Mouse (Mus musculus) cerebellum, adult 2 months (tissue): ENCODE measurements around the gene Ggcx. TPM values are rescaled to one million over a fixed set of nuclear protein-coding genes. Genes with fewer than 3 reads are reported as not detected.
A peak's percentile ranks its signal among the peaks of the same experiment; 100 is the strongest.

ENCODE experiments used
- DNase-seq, 2 experiments: peaks; one replicate each; pipeline ENCODE4 v3.0.0; 2021
- H3K27ac ChIP-seq: fragments of 200-500 bp; 2 replicates; pipeline ENCODE4 v1.5.1; 2012; ENCODE audit warnings: low read length, control low read depth, inconsistent platforms; ENCODE audit not compliant: insufficient read depth
- H3K27me3 ChIP-seq: fragments of 200-500 bp; 2 replicates; pipeline ENCODE4 v1.6.1; 2012; ENCODE audit warnings: inconsistent platforms, mild to moderate bottlenecking, low read length, moderate library complexity; ENCODE audit not compliant: control insufficient read depth, insufficient read depth
- H3K4me1 ChIP-seq: fragments of 200-500 bp; 2 replicates; pipeline ENCODE4 v1.6.1; 2011; ENCODE audit warnings: low read length; ENCODE audit not compliant: control insufficient read depth, insufficient read depth
- H3K4me3 ChIP-seq: fragments of 200-500 bp; replicated peaks from 2 replicates; pipeline ENCODE3; 2011; ENCODE audit warnings: mild to moderate bottlenecking, low read depth, low read length, control low read depth; ENCODE audit not compliant: insufficient read depth
- CTCF ChIP-seq: fragments of 200-500 bp; IDR thresholded peaks from 2 replicates; pipeline ENCODE4 v1.5.1; 2011; ENCODE audit warnings: low read depth, mild to moderate bottlenecking, control low read depth, low read length, moderate library complexity, borderline replicate concordance; ENCODE audit not compliant: insufficient read depth
- POLR2A ChIP-seq: fragments of 200-500 bp; IDR thresholded peaks from 2 replicates; pipeline ENCODE4 v1.6.1; 2011; ENCODE audit warnings: low read length, control low read depth, borderline replicate concordance; ENCODE audit not compliant: insufficient read depth
- WGBS: fragments of 180-500 bp; shearing (Covaris S2); methylation state at CpG from one replicate; pipeline ENCODE4 v1.1.7; 2018; 5-methylcytosine and 5-hydroxymethylcytosine counted together
- polyA plus RNA-seq: library from polyadenylated mRNA; depleted of rRNA; stranded (reverse); fragments of >200 nt; gene quantifications from 2 replicates; pipeline ENCODE4 v1.2.3, GENCODE M21; 2012

Ggcx gene
- polyA plus RNA-seq, 1 experiment, result 23.5 TPM

- TF ChIP-seq POLR2A (no peak), CTCF (no peak)
- WGBS, result 84% methylated on average over 1 of the region's 1 CpGs
- Histone ChIP-seq H3K4me3 (no peak overlapping the region), H3K27me3 (no peaks in the 10 kb centered on the region), H3K27ac (no peak overlapping the region), H3K4me1 (peaks cover 11% of the 10 kb centered on the region)
- no peak for DNase-seq
Observed at GRCm38 (mm10) chr6:72419806-72420205, 5.7 kb downstream of the Ggcx start.

GRCm38 (mm10) chr6:72420901-72421300, 6.8 kb downstream of the Ggcx start:
- TF ChIP-seq POLR2A, result no peak
- no peak for TF ChIP-seq CTCF
- no peak overlapping the region for H3K4me3 ChIP-seq
- DNase-seq, result no peak
- no peak overlapping the region for H3K27ac ChIP-seq
- H3K4me1 ChIP-seq, result peaks cover 2% of the 10 kb centered on the region
- no peaks in the 10 kb centered on the region for H3K27me3 ChIP-seq
- WGBS, result 93% methylated on average over 10 of the region's 10 CpGs

- no peak for TF ChIP-seq POLR2A
- no peak for TF ChIP-seq CTCF
- Histone ChIP-seq H3K4me3 (no peak overlapping the region), H3K27me3 (no peaks in the 10 kb centered on the region), H3K27ac (no peak overlapping the region), H3K4me1 (no peaks in the 10 kb centered on the region)
- no peak for DNase-seq
- WGBS, result 94% methylated on average over 11 of the region's 11 CpGs
Observed at GRCm38 (mm10) chr6:72425646-72426045, 11.5 kb downstream of the Ggcx start.

- DNase-seq, result peak; percentile 62 to 77
- Histone ChIP-seq H3K4me1 (no peaks in the 10 kb centered on the region; the same call in 1 of the 2 replicates), H3K27ac (no peak overlapping the region), H3K4me3 (no peak overlapping the region), H3K27me3 (no peaks in the 10 kb centered on the region)
- TF ChIP-seq POLR2A (no peak), CTCF (peak; percentile 87)
- 30% methylated on average over 8 of the region's 8 CpGs for WGBS
Observed at GRCm38 (mm10) chr6:72428036-72428435, 13.9 kb downstream of the Ggcx start.

GRCm38 (mm10) chr6:72429061-72429842, 15.1 kb downstream of the Ggcx start:
- no peak overlapping the region for H3K4me3 ChIP-seq
- TF ChIP-seq POLR2A, result no peak
- no peak for TF ChIP-seq CTCF
- 86% methylated on average over 21 of the region's 21 CpGs for WGBS
- no peak for DNase-seq
- no peaks in the 10 kb centered on the region for H3K27me3 ChIP-seq
- no peaks in the 10 kb centered on the region; the same call in 1 of the 2 replicates for H3K4me1 ChIP-seq
- H3K27ac ChIP-seq, result no peak overlapping the region

GRCm38 (mm10) chr6:72430989-72431921, 17.1 kb downstream of the Ggcx start:
- WGBS, result 39% methylated on average over 5 of the region's 5 CpGs
- no peaks in the 10 kb centered on the region; the same call in 1 of the 2 replicates for H3K4me1 ChIP-seq
- no peaks in the 10 kb centered on the region for H3K27me3 ChIP-seq
- TF ChIP-seq POLR2A (no peak), CTCF (no peak)
- no peak overlapping the region for H3K27ac ChIP-seq
- no peak for DNase-seq
- no peak overlapping the region for H3K4me3 ChIP-seq

GRCm38 (mm10) chr6:72432153-72432552, 18.0 kb downstream of the Ggcx start:
- WGBS, result 81% methylated on average over 2 of the region's 2 CpGs
- no peak for DNase-seq
- TF ChIP-seq POLR2A, result no peak
- Histone ChIP-seq H3K4me1 (no peaks in the 10 kb centered on the region; the same call in 1 of the 2 replicates), H3K27me3 (no peaks in the 10 kb centered on the region), H3K4me3 (no peak overlapping the region), H3K27ac (no peak overlapping the region)

GRCm38 (mm10) chr6:72438226-72438625, 24.1 kb downstream of the Ggcx start:
- Histone ChIP-seq H3K27ac (no peak overlapping the region), H3K4me1 (no peaks in the 10 kb centered on the region; the same call in 1 of the 2 replicates), H3K27me3 (no peaks in the 10 kb centered on the region), H3K4me3 (peak overlapping the region; percentile 72)
- DNase-seq, result no peak
- 2% methylated on average over 5 of the region's 5 CpGs for WGBS
- TF ChIP-seq POLR2A (no peak), CTCF (no peak)
